Mouse (Mus musculus): ENCODE results near the gene Trpm7.

GRCm38 (mm10) chr2:126795708-126796107 is 80.3 kb downstream of the Trpm7 start:
- TF ChIP-seq POLR2A (IDR thresholded peaks at IDR 0.05; ENCODE audit: extremely low read depth, insufficient read depth, low read length) (no peak), CTCF (IDR thresholded peaks at IDR 0.05; ENCODE audit: extremely low read depth, insufficient read depth, low read length) (peak; percentile 33; the same call in 1 of the 2 replicates)
